Mouse (Mus musculus): ENCODE data around the gene Gm853.

The Gm853 gene

DNA sequence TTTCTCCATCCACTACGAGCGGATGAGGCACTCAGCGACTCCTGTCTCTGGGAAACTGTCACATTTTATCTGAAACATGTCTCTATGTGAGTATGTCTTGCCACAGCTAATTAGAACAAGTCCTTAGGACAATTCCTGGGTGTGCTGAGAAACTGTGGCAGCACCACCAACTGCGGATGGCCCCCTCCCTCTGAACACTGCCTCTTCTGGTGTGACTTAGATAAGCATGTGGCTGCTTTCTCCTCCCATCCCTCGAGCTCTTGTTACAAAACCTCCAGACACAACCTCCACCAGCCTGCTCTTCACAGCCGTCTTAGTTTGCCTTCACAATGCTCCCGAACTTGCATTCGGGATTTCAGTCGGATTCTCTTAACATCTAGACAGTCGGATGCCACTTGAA, 8.3 kb downstream of the Gm853 start:
- no peak for DNase-seq (ENCODE audit: extremely low spot score)

DNA sequence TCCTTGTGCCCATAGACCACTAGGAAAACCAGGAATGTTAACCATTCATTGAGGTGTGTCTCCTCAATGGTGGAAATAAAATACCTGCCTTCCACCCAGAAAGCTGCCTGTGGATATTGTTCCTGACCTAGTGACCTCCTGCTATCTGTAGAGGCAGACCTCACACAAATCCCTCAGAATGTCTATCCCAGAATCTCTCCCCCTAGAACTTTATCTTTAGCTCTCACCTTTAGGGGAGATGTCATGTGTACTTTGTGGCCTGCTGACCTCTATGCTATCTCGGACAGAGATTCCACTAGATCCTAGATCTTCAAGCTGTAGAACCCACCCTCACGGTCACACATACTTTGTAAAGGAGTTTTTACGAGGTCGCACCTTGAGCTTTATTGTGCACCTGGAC, 9.0 kb downstream of the Gm853 start:
- DNase-seq (ENCODE audit: extremely low spot score): no peak

DNA sequence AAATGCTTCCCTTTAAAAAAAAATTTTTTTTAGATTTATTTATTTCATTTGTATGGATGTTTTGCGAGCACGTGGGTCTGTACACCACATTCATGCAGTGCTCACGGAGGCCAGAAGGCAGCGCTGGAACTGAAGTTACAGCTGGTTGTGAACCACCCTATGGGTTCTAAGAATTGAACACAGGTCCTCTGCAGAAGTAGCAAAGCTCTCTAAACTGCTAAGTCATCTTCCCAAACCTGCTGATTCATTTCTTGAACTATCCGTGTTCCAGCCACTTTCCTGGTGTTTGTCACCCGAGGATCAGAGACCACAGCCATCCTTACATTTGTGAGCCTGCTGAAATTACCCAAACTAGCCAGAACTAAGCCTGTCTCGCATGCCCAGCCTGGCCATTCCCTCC, 9.8 kb downstream of the Gm853 start:
- no peak for DNase-seq (ENCODE audit: extremely low spot score)

DNA sequence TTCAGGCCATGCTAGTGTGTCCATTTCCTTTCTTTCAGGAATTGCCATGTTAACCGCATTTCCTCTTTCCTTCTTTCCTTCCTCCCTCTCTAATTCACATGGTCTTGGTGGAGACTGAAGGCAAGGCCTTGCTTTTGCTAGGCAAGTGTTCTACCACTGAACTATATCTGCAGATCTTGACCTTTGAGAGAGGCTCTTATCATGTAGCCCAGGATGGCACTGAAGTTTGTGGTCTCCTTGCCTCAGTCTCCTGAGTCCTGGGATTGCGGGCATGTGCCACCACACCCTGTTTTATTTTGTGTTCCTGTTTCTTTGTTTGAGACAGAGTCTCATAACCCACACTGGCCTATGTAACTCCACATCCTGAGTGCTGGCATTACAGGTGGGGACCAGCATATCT, 10.3 kb downstream of the Gm853 start:
- DNase-seq (ENCODE audit: extremely low spot score): no peak

DNA sequence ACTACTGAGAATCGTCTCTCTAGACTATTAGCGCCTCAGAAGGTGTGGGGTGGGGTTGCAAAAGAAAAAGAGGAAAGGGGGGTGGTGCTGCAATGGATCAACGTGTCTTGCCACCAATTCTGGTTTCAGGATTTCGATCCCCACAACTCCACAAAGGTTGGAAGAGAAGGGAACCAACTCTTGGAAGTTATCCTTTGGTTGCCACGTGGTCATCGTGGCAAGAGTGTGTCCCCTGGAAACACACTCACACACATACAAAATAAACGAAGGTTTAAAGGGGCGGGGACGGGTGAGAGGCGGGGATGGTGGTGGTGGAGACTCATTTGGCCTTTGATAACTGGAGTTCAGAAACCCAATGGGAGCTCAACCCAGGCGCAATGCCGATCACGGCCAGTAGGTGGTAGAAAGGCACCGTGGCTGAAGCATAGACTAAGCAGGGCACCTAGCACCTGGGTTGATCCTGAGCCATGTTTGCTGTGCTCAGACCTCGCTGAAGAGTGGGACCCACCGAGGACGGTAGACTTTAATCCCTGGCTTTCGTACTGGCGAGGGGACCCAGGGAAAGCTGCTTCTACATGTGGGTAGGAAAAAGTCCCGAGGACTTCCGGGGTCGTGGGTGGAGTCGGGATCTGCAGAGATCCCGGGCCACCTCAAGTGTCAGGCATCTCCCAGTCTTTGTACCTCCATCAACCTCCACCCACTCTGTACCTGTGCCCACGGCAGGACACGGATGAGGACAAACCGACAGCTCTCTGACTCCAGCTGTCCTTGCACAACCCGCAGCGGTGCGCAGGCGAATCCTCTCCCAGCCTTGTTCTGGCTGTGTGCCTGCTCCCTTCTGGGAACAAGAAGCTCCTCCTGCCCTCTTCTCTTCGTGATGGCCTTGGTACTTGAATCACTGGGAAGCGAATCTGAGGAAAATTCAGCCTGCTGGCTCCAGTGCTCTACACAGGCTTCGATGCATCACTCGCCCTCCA, 23.2 kb downstream of the Gm853 start:
- DNase-seq (ENCODE audit: extremely low spot score): peak; percentile 88

DNA sequence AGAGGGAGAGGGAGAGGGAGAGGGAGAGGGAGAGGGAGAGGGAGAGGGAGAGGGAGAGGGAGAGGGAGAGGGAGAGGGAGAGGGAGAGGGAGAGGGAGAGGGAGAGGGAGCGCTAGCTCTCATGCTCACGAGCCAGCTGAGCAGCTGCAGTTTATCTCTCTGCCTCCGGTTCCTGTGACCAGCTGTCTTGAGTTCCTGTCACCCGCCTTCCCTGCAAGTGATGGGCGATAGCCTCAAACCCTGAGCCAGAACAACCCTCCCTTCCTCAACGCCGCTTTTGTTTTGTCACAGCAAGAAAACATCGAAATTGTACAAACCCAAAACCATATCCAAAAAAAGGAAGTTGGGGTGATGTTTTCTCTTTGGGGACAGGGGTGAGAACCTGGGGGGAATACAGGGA, 25.7 kb downstream of the Gm853 start:
- DNase-seq (ENCODE audit: extremely low spot score): no peak

DNA sequence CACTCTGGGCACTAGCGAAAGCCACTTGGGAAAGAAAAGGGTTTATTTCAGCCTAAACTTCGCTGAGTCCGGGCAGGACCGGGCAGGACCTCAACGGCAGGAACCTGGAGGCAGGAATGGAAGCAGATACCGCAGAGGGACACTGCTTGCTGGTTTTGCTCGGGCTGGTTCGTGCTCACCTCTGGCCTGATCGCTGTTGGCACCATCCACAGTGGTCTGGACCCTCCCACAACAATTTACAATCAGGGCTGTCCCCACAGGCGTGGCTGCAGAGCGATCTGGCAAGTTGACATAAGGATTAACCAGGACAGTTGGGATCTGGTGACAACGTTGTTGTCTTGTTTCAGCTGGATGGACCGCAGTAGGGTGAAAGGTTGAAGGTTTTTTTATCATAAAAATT, 26.3 kb downstream of the Gm853 start:
- DNase-seq (ENCODE audit: extremely low spot score): no peak

DNA sequence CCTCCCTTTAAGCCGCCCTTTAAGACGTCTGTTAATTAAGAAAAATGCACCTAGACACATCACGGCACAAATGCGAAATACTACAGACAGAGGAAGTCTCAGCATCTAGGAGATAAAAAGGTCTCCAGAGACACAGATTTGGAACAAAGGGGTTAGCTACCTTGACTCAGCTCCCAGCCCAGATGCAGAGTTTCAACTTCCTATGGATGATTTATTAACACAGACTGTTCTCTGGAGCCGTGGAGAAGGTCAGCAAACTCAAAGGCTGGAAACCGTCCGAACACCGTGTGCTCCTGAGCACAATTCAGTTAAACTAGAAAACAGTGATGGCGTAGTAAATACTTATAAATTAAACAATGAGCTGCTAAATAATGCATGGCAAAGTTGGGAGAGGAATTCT, 29.9 kb downstream of the Gm853 start:
- DNase-seq (ENCODE audit: extremely low spot score): no peak

DNA sequence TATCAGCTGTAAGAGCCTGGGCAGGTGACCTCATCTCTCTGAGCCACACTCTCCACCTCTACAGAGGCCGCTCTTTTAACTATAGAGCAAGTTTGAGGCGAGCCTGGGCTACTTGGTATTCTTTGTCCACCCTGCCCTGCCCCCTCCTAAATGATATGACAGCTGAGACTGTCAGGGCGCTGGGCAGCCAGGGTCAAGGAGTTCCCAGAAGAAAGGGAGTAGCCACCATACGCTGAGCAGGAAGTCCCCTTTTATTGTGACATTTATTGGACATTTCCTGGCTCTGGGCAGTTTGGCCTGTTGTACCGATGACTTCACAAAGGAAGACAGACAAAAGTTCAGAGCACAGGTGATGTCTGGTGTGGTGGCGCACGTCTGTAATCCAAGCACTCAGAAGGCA, 32.6 kb downstream of the Gm853 start:
- DNase-seq (ENCODE audit: extremely low spot score): no peak

DNA sequence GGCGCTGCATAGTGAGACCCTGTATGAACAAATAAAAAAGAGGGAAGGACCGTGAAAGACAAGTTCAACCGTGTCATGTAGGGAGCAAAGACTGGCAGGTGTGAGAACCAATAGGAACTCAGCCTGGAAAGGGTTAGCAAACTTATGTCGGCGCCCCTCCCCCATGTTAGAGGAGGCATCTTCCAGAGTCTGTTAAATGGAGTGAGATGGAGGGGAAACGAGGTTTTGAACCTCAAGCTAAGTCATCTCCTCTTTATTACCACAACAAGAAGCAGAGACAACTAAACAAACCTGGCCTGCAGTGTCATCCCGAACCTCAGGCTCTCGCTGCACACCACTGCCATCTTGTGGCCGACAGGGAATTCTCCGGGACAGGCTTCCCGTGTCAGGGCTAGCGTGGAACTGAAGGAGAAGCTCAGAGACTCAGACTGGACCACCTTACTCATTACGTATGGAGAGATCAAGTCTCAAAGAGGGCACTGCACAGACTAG, 33.3 kb downstream of the Gm853 start:
- DNase-seq (ENCODE audit: extremely low spot score): peak; percentile 81

DNA sequence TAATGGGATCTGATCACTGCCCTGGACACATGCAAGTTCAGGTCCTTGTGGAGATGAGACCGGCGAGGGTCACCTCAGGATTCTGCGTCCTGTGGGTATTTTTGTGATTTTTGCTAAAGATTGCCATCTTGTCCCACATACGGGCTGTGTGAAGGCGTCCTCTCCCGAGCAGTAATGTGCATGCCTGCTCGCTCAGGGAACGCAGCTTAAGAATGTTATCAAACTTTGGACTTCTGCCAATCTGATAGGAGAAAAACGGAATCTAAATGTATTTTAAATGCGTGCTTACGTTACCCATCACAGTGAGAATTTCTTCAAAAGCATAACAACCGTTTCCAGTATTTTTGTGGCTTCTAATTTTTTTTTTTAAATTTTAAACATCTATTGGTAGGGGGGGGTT, 35.3 kb downstream of the Gm853 start:
- DNase-seq (ENCODE audit: extremely low spot score): no peak

DNA sequence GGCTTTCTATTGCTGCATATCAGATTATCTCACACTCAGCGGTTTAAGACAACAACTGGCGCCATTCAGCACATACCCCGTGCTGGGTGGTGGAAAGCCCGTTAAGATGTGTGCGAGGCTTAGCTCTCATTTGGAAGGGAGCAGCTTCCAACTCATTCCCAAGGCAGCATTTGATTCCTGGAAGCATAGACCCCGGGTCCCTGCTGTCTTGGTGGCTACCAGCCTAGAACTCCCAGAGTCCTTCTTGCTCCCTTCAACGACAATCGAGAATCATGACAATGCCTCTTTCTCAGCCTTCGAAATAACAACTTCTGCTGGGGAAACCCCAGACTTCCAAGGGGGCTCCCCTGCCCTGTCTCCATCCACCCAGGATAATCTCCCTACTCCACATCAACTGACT, 35.8 kb downstream of the Gm853 start:
- DNase-seq (ENCODE audit: extremely low spot score): no peak

DNA sequence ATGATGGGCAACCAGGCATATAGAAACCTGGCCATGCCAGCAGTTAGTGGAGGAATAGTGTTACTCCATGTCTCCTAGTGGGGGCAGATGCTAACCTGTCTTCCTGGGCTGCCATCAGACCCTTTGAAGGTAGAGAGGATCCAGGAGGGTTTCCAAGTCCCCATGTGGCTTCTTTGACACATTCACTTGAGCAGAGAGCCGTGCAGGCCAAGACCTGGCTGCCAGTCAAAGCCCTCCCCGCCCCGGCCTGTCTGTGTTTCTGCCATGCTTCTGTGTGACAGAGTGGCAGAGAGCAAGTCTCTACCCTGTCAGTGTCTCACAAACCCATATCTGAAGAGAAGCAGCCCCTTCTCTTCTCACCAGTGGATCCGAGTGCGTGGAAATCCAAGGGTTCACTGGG, 38.3 kb downstream of the Gm853 start:
- DNase-seq (ENCODE audit: extremely low spot score): no peak

DNA sequence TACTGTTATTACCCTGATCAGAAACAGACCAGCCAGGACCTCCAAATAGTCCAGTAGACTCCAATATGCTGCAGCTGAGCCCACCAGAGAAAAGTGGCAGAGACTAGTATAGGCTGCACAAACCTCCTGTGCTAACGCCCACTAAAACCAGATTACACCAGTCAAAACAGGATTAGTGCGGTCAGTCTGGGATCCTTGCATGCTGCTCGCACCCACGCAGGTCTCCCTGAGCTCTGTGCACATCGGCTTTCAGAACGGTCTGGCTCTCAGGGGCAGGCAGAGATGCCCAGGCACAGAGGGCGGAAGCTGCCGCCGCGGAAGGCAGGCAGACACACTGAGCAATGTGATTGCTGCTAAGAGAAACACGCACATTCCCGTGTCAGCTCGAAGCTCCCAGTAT, 39.2 kb downstream of the Gm853 start:
- no peak for DNase-seq (ENCODE audit: extremely low spot score)

DNA sequence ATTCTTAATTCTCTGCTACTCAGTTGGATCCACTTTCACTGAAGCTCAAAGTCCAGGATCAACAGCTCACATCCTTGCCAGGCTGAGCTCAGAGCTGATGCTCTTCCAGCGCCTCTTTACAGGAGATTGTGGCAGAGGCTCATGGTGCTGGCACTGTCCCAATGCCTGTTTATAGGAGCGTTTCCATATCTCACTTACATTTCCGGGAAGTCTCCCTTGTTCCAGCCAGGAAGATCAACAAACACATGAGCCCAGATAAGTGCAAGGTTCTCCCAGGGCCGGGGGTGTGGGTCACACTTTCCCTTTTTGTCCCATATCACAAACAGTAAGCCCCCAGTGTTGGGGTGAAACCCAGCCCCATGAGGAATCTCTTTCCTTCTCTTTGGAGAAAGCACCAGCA, 40.3 kb downstream of the Gm853 start:
- no peak for DNase-seq (ENCODE audit: extremely low spot score)

DNA sequence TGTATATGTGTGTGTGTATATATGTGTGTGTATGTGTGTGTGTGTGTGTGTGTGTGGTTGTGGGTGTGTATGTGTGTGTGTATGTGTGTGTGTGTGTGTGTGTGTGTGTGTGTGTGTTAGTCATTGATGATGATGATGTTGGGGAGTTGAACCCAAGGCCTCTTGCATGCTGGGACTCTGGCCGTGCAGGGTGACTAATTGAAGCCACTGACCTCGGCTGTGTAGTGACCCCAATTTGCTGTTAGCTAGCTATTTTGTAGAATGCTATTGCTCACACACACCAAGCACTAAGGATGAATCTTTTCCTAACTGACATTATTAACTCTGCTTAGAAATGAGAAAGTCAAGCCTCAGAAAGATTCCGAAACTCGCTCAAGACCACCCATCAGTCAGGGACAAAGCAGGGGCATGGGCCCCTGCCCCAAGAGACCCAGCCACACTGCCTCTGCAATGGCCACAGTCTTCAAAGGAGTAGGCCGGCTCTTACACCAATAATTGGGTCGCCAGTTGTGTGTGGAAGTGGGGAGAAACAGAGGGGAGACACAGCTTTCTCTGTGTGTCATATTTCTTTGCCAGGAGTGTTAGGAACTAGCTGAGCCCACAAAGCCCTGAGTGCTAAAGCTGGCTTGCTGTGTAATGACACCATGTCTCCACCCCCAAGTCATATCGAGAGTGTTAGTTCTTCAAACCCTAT, 41.1 kb downstream of the Gm853 start:
- no peak for DNase-seq (ENCODE audit: extremely low spot score)

DNA sequence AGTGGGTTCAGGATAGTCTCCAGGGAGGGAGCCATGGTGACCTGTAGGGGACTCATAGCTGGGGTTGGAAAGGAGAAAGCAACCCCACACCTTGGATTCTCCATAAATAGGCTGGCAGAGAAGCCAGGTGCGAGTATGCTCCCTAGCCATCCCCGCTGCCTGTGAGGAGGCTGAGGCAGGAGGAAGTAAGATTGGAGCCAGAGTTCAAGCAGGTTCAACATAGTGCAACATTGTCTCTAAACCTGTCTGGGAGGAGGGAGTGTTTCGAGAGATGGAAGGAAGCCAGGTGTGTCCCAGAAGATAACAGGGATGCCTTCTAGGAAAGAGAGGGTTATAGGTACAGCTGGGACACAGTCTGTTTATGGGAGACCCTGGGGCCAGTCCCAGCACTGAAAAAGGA, 42.3 kb downstream of the Gm853 start:
- DNase-seq (ENCODE audit: extremely low spot score): no peak

DNA sequence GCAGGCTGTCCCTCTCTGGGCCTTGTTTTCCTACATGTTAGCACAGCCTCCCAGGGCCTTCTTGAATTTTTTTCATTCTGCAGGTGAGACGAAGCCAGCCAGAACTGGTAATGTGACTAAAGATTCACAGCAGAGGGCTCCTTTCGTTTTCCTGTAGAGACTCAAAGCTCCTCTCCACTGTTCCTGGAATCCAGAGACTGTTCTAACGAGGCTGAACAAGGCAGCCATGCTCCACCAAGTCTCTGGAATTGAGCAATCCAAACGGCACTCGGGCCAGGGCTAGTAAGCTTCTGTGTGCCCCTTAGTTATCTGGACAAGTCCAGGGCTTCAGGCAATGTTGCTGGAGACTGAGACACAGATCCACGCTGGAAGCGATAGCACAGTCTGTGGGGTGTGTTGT, 44.7 kb downstream of the Gm853 start:
- DNase-seq (ENCODE audit: extremely low spot score): no peak

DNA sequence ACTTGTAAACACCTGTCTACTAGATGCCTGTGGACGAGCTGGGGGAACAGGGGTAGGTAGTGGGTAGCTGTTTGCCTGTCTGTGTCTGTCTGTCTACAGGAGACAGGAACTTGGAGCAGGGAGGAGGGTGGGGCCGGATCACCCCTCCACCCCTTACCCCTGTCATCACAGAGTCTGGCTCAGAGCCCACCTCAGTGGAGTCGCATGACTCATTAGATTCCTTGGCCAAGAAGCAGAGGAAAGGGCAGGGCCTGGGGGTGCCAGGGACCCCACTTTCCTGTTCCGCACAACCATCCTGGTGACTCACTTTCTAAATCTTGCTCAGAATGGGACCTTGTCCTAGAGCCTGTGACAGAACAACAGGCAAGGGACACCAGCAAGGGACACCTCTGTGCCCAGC, 45.1 kb downstream of the Gm853 start:
- DNase-seq (ENCODE audit: extremely low spot score): no peak

DNA sequence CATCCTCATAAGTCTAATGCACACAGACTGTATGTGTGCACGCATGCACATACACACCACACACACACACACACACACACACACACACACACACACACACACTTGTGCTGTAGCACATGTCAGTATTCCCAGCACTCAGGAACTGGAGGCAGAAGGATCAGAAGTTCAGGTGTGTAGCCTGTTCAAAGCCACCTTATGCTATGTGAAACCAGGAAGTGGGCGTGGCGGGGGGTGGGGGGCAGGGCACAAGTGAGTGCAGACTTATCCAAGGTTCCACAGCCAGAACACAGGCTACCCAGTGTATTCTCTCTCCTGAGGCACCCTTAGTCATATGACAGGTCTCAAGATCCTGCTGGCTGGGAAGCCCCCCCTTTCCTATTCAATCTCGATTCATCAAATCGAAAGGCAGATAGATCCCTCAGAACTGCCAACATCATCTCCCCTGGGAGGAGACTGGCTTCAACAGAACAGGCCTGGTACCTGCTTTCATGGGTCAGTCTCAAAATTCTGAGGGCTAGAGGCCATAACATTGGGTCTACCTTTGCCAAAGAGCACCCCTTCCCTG, 46.0 kb downstream of the Gm853 start:
- DNase-seq (ENCODE audit: extremely low spot score): no peak

DNA sequence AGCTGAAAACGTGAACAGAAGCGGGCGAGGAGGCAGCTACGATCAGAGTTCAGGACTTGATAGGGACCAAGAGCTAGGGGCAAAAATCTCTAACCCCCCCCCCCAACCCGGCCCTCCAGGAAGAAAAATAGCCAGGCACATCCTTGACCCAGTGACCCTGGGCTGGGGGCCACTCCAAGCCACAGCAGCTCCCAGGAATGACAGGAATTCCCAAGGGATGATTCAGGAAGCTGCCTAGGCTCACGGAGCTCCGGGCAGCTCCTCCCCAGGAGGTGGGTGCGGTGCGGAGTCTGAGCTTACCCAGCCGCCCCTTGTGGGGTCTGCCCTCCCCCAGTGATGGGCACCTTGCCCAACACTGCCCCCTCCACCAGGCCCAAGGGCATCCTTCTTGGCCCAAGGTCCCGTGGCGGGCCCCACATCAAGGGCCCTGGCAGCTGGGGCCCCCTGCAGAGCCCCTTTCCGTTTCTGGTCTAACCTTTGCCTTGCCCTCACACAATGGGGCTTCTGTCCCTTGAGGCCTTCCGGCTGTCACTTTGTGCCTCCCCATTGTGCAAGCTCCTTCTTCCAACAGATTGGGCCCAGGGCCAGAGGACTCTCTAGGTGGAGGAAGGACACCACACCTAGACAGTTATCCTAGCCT, 47.0 kb downstream of the Gm853 start, which contains the start of gene Tinagl1:
TSS of gene Tinagl1 (minus strand) at position 51 of the 640 bp plus-strand sequence.
- DNase-seq (ENCODE audit: extremely low spot score): peak; percentile 42

All from embryo, embryonic 9.5 days (tissue).